Mouse (Mus musculus): ENCODE measurements around the gene Grem1.

DNA sequence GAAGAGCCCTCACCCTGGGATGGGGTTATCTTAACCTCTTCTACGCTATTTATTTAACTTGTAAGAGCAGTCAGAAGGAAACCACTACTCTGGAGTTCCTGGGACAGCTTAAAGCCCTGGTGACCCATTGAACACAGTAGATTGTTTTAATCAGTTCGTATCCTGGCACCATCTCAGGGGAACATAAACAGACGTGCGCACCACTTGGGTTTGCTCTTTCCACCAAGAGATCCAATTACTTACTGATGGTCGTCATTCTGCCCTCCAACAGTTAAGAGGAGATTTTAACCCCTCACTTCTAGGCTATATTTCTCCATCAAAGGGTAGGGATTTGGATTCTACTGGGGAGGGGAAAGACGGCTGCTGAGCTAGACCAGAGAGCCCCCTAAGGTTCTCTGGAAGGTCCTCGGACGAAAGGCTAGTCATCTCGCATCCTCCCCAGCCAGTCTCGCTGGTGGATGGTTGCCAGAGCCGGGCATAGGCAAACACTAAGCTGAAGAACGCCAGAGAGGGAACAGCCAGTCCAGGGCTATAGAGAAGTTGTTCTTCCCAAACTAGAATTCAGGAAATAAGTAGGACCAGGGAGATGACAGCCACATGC, 1.4 kb downstream of the Grem1 start:
- TF ChIP-seq CTCF (IDR thresholded peaks at IDR 0.05; ENCODE audit: low read depth, low read length), result no peak
- TF ChIP-seq POLR2A (IDR thresholded peaks at IDR 0.05; ENCODE audit: extremely low read depth, insufficient read depth, low read length), result no peak
